Mouse (Mus musculus) ES-CJ7 (cell line): ENCODE data around the gene Brpf3.
"Not testable (repeated sequence)": the region's sequence is repeated elsewhere in the genome, so short reads cannot be mapped to it uniquely, and the experiment has no call there.

Source experiments
- DNase-seq: peaks from one replicate; pipeline ENCODE4 v3.0.0; 2011; ENCODE audit warnings: low read depth, low spot score

Brpf3 gene

DNA sequence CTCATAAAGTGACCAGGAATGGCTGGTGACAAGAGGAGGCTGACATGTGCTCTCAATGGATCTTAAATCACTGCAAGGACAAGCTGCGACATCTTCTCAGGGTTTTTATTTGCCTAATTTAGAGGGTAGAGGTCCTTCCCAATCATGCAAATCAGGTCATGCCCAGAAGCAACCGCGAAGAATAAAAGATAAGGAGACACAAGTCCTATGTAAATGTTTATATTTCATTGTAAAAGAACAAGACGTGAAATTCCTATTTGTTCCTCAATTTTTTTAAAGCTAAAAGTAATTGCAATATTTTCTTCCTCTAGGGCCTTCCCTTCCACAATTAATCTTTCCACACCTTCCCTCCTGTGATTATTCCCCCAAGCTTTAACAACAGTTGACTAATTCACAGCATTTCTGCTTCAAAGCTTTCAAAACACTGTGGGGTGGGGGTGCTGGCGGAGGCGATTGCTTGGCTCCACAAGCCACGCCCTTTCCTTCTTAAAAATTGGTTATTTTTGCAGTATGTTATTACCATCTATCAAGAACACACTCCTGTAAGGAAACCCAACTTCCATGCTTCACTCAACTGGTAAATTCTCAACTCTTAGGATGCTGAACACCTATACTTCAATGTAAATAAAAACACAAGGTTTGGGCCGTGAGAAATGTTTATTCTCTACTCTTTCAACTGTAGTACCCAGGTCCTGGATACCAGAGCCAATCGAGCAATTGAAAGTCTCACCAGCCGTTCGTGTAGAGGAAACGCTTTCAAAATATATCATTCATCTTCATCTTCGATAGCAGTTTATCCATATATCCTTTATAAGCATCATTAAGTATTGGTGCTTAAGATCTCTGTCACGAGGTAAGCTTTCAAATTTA is 1.4 kb upstream of the Brpf3 start:
- DNase-seq: no peak

DNA sequence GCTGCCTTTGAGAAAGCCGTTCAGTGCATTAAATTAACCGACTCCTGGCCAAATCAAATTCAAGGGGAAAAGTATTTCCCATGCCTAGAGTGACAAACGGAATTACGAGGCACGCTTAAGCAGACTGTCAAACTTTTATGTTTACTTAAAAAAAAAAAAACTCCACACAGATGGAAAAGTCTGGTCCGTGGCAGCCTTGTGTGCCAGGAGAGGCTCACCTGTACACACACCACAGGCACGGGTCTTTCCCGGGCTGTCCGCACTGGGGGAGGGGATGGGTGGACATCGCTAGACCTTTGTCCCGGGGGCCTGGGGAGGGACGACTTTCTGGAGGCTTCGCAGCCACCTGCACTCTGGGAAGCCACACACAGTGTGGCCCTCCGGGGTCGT is 614 bp upstream of the Brpf3 start:
- no peak for DNase-seq

DNA sequence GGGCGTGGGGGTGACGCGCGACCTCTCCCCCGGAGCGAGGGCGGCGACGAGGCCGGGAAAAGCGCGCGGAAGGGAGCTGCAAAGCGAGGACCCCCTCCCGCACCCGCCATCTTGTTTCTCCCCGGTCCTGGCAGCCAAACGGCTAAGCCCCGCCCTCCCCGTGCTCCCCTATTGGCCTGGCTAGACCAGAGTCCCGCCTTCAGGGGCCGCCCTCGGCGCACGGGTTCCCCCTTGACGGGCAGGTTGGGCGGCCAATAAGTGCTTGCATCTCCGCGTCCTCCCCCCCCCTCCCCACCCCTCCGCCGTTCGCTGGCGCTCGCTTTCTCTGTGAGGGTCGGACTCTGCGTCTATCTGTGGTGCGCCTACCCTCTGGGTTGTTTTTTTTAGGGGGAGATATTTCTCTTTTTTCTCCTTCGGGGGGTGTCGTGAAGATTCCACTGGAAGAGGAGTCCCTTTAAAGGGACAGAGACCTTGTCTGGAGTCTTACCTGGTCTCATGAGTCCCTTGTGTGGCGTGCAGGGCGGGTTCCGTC is 650 bp downstream of the Brpf3 start:
- peak; percentile 98 for DNase-seq

DNA sequence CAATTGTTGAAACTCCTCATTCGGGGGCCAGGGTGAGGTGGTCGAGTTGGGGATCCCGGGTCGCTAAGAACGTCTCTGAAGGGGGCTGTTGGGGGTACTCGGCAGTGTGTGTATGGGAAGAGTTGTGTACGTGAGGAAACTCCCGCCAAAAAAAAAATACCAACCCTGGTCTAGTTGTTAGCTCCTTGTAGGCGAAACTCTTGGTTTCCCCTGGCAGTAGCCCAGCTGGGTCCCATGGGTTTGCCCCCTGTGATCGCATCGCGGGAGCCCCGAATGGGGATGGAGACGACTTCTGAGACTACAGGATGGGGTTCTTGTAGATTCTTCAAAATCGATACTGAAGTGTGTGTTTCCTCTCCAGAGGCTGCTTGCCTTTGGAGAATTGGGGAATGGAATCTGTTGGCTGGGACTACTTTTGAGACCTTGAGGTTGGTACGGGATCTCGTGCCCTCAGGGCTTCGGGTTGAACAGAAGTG is 1.2 kb downstream of the Brpf3 start:
- DNase-seq: peak; percentile 48

DNA sequence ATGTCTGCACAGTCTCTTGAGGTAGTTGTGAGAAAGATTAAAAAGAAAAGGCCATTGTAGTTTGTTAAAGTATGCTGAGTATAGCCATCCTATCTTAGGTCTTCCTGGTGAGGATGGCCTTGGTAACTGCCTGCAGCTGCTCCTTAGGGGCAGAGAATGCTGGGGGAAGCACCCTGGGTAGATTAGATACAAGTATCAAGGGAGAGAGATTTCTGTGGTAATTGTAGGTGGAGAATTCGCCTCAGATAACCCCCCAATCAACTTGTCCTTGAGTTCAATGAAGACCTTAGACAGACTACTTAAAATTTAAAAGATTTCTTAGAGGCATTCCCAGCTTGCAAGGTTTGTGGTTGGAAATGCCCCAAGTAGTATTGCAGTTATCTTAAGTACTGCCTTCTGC is 2.4 kb downstream of the Brpf3 start:
- no peak for DNase-seq

DNA sequence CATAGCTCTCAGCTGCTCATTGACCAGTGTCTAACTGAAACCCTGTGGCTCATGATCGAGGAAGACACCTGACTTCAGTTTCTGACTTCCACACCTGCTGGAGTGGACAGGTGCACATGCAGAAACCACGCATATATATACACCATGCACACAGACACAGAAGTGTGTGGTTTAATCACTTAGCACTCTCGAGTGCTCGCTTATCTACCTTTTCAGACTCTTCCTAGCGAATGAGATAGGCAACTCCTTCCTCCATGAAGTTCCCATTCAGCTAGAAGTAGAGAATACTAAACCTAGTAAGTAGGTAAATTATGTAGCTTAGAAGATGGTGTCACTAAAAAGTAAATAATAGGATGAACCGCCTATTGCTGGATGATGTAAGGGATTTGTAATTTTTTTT is 4.1 kb downstream of the Brpf3 start:
- DNase-seq: no peak

DNA sequence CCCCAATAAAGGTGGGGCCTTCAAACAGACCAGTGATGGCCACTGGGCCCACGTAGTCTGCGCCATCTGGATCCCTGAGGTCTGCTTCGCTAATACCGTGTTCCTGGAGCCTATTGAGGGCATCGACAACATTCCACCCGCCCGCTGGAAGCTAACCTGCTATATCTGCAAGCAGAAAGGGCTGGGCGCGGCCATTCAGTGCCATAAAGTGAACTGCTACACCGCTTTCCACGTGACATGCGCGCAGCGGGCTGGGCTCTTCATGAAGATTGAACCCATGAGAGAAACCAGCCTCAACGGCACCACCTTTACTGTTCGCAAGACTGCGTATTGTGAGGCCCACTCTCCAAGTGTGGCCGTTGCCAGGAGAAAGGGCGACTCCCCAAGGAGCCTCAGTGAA is 5.9 kb downstream of the Brpf3 start:
- no peak for DNase-seq

DNA sequence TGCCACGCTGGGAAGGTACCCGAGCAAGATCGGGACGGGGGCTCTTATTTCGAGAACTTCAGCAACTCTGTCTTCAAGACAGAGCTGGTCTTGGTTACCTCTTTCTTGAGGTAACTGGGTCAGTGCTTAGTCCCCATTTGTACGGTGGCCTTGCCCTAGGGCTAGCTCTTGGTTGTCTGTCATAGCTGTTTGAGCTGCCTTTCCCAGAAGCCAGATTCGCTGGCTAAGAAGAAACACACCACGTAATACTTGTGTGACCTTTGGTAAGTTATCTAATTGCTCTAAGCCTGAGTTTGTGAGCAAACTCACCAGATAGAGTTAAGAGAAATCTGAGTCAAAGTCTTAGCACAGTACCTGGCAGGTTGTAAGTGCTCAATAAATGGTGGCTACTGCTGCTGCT is 7.8 kb downstream of the Brpf3 start:
- DNase-seq: no peak

DNA sequence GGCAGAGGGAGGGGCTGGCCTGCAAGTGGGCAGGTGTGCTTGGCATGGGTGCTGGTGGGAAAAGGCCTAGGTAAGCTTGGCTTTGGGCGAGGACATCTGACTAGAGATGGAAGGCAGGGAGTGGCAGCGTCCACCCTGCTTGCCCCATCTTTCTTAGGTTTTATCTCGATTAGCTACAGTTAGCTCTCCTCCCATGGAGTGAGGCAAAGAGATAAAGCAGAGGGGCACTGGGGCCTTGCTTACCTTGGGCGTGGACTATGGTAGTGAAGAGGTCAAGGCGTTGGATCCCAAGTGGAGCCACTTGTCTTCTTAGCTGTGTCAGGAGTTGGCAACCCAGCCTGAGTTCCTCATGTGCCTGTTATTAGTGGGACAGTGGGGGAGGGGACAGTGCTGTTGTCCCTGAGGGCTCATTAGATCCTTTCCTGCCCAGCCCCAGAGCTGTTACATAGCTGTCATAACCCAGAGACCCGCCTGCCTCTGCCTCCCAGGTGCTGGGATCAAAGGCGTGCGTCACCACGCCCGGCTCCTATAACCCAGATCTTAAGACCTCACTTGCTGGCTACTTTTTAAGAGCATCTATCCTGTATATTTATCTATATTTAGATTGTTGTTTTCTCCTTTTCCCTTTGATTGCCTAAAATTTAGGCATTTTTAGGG is 8.4 kb downstream of the Brpf3 start:
- DNase-seq: no peak

DNA sequence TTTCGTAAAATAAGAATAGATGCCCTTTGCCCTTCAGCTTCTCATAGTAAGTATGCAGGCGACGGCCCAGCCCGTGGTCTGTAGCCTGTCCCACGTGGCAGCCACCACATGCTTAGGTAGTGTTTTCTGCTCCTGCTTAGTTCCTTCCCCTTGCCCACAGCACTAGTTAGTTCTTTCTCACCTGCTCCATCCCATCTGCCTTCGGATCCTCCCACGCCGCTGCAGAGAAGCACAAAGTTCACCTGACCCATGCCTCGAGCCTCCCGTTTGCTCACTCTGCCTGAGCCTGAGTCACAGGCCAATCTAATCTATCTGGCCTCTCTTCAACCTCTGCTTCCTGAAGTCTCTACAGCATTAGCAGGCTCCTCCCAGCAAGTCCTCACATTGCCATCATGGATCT is 11.5 kb downstream of the Brpf3 start:
- DNase-seq: no peak

DNA sequence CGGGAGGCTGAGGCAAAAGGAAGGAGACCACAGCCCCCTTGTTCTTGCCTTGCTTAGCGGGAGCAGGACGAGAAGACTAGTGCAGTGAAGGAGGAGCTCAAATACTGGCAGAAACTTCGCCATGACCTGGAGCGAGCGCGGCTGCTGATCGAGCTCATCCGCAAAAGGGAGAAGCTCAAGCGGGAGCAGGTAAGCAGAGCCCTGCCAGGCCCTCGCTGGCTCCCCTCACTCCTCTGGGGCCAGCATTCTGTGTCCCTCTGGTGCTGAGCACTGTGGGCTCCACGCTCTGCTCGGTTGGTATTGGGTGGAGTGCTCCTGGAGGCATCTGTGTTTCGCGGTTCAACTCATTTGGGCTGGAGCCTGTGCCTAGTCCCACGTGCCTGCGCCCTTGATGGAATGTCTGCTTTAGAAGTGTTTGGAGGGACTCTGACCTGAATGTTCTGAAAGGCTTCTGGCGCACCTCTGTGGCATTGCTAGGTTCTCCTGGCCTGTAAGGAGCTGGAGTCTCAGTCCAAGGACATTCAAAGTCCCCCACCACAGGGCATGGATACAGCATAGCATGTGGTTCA is 13.7 kb downstream of the Brpf3 start:
- DNase-seq: peak; percentile 28

DNA sequence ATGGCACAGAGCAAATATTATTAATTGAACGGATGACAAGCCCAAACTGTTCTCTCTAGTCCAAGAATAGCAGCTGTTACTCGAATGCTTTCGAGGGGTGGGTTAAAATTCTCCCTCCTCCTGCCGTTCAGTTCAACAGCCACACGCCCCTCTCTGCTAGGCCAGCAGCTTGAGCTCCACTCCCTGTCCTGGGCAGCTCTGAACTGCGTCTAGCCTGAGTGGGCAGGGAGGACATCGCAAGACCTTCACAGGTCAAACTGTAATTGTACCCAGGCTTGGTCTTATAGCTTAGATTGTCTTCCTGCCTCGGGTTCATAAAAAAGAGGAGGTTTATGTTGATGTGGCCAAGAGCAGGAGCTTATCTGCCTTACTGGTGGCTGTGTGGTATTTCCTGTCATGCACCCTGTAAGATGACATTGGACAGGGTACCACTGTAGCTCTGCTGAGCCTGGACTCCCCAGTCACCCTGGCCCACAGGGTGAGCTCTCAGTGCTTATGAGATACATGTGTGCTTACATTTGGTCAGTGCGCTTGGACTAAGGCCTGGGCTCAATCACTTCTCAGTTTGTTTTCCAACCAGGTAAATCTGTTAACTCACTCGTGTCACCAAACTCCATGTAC is 14.6 kb downstream of the Brpf3 start:
- DNase-seq: no peak

DNA sequence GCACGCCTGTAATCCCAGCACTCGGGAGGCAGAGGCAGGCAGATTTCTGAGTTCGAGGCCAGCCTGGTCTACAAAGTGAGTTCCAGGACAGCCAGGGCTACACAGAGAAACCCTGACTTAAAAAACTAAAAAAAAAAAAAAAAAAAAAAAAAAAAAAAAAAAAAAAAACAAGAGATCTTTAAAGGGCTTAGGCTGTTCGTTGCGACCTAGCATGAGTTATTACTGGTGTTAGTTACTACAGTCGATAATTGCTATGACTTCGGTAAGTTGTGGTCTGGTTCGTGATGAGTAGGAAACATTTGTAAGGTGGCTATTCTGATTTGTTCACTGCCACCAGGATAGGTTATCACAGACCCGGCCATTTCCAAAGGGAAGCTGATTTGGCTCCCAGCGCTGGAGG is 15.4 kb downstream of the Brpf3 start:
- DNase-seq: not testable (repeated sequence)

DNA sequence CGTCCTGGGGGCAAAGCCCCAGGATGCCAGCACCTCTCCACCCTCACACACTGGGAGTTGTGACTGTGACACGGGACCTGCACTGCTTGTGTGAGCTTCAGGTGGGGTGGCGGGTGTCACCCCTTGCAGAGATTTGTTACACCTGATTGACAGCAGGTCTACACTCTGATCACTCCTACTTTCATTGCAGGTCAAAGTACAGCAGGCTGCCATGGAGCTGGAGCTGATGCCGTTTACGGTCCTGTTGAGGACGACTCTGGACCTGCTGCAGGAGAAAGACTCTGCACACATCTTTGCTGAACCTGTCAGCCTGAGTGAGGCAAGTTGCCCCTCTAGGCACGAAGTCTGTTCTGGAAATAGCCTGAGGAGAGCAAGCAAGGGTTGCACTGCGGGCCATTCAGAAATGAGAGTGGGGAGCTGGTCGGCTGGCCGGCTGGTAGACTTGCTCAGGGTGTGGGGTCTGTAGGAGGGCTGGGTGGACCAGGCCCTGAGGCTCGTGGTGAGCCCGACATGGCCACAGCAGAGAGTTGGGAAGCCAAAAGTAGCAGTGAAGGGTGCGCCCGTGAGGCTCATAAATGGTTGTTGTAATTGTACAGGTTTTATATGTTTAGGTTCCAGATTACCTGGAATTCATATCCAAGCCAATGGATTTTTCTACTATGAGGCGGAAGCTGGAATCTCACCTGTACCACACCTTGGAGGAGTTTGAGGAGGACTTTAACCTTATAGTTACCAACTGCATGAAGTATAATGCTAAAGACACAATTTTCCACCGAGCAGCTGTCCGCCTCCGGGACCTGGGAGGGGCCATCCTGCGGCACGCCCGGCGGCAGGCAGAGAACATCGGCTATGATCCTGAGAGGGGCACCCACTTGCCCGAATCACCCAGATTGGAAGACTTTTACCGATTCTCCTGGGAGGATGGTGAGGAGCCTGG is 16.3 kb downstream of the Brpf3 start:
- no peak for DNase-seq

DNA sequence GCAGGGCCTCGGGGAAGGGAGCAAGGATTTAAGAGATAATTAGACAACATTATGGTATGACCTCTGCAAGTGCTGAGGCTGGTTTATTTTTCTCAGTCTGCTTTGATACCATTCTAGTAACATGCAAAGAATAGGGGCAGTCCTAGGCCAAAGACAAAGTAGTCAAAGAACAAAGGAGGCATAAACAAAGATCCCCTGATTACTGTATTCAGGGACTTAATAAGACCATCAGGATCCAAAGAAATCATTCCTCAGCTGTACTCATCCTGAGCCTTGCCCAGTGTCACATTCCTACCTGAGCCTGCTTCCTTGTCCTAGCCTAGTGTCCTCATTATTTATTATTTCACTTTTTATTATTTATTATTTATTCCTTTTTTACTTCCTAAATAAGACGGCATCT is 19.3 kb downstream of the Brpf3 start:
- no peak for DNase-seq

DNA sequence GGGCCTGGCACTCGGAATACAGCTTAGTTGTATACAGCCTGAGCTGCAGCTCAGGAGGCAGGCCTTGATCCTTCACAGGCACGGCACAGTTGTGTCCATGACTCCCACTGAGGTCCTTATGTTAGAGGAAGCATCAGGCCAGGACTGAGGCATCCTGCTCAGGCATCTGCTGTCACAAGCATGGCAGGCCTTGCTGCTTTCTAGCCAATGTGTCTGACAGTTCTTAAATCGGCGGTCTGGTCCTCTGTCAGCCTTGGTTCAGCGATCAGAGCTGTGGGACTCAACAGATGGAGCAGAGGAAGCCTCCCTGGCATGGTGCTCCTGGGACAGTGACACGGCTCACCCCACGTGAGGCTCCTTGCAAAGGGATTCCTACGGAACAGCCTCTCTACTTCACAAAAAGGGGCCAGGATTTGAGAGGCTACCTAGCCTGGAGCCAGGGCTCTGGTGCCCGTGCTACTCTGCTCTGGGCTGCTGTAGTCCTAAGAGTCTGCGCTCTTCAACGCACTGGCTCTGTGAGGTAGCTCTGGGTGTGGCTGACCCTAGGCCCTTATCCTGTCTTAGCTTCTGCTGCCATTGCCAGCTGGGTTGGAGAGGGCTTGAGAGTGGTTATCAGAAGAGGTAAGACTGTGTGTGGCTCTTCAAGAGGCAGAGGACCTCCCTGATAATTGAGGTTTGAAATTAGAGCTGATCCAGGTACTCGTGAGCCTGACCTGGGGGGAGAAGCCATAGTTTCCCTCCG is 22.3 kb downstream of the Brpf3 start:
- no peak for DNase-seq

DNA sequence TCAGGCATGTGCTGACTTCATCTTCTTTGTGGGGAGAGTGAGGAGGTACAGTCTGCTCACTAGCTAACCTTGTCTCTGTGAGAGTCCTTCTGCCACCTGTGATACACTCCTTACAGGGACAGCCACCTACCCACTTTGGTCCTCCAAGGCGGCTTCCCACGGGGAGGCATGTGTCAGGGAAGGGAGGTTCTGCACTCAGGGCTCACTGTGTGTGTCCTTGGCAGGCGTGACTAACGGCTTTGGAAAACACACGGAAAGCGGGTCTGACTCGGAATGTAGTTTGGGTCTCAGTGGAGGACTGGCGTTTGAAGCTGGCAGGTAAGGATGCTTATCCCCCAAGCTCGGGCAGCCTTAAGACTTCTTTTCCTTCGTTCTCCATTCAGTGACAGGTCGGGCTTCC is 22.9 kb downstream of the Brpf3 start:
- DNase-seq: no peak

DNA sequence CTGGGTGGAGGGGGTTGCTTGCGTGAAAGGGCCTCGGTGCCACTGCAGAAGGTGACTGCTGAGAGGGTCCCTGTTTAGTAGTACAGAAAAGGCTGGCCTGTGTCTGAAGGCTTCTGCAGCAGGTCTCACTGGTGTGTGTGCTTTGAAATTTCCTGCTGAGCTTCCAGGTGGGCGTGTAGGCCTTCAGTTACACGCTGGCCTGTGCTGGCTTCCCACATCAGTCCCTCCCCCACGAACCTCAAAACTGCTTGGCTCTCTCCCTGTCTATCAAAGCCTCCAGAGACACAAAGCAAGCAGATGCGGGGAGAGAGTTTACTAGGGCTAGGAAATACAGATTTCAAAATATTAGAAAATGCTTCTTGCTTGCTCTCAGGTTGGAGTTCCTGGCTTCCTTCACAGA is 24.0 kb downstream of the Brpf3 start:
- no peak for DNase-seq

DNA sequence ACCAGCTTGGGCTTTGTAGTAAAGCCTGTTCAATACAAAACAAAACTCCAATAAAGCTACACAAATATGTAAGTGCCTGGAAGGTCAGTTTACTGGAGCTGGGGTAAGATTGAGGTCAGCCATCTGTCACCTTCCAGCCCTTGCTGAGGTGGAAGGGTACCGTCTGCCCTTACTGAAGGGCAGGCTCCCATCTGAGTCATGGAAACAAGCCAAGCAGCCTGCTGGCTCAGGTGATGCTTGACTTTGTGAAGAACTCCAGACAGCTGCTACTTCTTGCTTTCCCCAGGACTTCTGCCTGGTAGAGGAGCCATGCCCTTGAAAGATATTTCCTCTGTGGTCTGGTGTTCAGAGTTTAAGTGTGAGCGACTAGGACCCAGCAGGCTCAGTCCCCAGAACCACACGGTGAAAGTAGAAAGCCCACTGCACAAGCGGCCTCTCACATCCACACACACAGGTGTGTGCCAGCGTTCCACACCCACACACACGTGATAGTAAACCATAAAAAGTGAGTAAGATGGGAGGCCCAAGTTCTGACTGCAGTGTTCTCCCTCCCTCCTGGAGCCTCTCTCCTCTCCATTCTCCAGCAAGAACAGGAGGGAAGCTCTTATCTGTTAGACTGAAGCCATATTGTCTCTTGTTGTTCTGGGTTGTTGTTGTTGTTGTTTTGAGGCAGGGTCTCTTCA is 24.6 kb downstream of the Brpf3 start:
- no peak for DNase-seq
